Mouse (Mus musculus): Measurements from ENCODE around the gene Thra. TPM values are rescaled to one million over a fixed set of nuclear protein-coding genes. Genes with fewer than 3 reads are reported as not detected.

Thra gene
- polyA plus RNA-seq (2012; rRNA removed): 11.4 and 13.3 TPM in 2 replicates

DNA sequence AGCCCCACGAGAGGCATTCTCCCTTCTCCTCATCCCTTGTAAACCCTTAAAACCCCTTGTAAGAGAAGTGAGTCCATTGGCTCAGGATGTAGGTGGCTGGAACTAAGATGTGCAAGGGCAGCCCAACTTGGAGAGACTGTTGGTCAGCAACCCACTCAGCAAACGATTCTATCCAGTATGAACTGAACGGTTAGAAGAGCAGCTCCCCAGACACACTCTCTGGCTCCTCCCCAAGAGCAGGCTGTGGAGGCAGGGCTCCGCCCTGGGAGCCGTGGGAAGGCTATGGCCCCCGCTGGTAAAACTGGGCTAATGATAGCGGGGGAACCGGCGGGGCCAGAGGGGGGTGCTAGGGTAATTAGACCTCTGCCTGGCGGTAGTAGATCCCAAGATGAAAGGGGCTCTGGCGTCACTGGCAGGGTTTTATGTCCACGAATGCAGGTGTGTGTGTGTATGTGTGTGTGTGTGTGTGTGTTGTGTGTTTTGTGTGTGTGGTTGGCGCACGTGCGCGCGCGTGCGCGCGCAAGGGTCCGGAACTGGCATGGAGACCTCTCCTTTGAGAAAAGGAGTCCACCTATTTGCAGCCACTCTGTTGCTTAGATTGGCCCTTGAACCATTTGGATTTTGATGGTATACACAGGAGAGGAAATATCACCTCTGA is at the start of gene Thra:
Gene Thra, plus strand, starts transcription at position 246 of the 658 bp plus-strand sequence.

DNA sequence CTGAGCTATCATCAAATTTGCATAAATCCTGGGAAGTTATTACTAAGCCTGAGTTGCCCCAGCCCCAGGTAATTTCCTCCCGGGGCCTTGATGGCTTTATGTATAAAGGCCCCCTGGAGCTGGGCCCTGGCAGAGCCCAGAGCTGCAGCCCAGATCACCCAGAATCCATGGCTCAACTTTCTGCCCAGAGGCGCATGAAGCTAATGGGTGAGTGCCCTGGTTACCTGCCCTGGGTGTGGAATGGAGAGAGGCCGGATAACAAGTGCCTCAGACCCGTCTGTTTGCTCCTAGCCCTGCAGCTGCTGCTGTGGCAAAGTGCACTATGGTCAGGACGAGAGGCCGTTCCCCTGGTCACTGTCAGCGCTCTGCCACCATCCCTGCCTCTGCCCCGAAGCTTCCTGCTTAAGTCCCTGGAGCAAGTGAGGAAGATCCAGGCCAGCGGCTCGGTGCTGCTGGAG is 39.2 kb upstream of the Thra start, which contains the start of gene Csf3:
Gene Csf3, plus strand, starts transcription at position 51 of the 458 bp plus-strand sequence.

GRCm38 (mm10) chr11:98729119-98729588 is 11.3 kb upstream of the Thra start, which contains the start of gene Med24:
Gene Med24, minus strand, starts transcription at chr11:98729435.

GRCm38 (mm10) chr11:98774582-98775347 is 34.3 kb downstream of the Thra start, which contains the start of gene Nr1d1:
Gene Nr1d1, minus strand, starts transcription at chr11:98775333.

GRCm38 (mm10) chr11:98795015-98795713 is 54.7 kb downstream of the Thra start, which contains the start of gene Msl1:
Gene Msl1, plus strand, starts transcription at chr11:98795516.

GRCm38 (mm10) chr11:98804605-98805004 is 64.2 kb downstream of the Thra start, which contains the start of gene Casc3:
Gene Casc3, plus strand, starts transcription at chr11:98804905.

Other genes with a start within 250 kb of the Thra start
- 1.1 TPM in 2 replicates for gene Ikzf3, start 194.6 kb upstream of the Thra start, polyA plus RNA-seq (2012; rRNA removed)
- gene Zpbp2, start 189.5 kb upstream of the Thra start, polyA plus RNA-seq (2012; rRNA removed): 0.30 and 0.43 TPM in 2 replicates
- gene Ormdl3, start 153.3 kb upstream of the Thra start, polyA plus RNA-seq (2012; rRNA removed): 27.8 and 29.1 TPM in 2 replicates
- not detected in 2 replicates for gene Lrrc3c, start 142.3 kb upstream of the Thra start, polyA plus RNA-seq (2012; rRNA removed)
- gene Gm12355, start 115.0 kb upstream of the Thra start, polyA plus RNA-seq (2012; rRNA removed): 0.07 and 0.10 TPM in 2 replicates
- not detected in 2 replicates for gene Gsdma3, start 114.3 kb upstream of the Thra start, polyA plus RNA-seq (2012; rRNA removed)
- gene Gsdma2, start 93.9 kb upstream of the Thra start, polyA plus RNA-seq (2012; rRNA removed): not detected in 2 replicates
- not detected in 2 replicates for gene Gsdma, start 76.3 kb upstream of the Thra start, polyA plus RNA-seq (2012; rRNA removed)
- 62.1 and 63.2 TPM in 2 replicates for gene Psmd3, start 58.1 kb upstream of the Thra start, polyA plus RNA-seq (2012; rRNA removed)
- gene Csf3, start 39.4 kb upstream of the Thra start, polyA plus RNA-seq (2012; rRNA removed): not detected in 2 replicates
- gene Med24, start 11.2 kb upstream of the Thra start, polyA plus RNA-seq (2012; rRNA removed): 17.2 and 18.6 TPM in 2 replicates
- 0.97 and 1.4 TPM in 2 replicates for gene Nr1d1, start 34.7 kb downstream of the Thra start, polyA plus RNA-seq (2012; rRNA removed)
- gene Msl1, start 54.9 kb downstream of the Thra start, polyA plus RNA-seq (2012; rRNA removed): 16.2 and 18.9 TPM in 2 replicates
- 9.3 and 11.4 TPM in 2 replicates for gene Casc3, start 64.3 kb downstream of the Thra start, polyA plus RNA-seq (2012; rRNA removed)
- 0.62 and 0.85 TPM in 2 replicates for gene Rapgefl1, start 96.1 kb downstream of the Thra start, polyA plus RNA-seq (2012; rRNA removed)
- gene Wipf2, start 123.0 kb downstream of the Thra start, polyA plus RNA-seq (2012; rRNA removed): 1.7 and 2.3 TPM in 2 replicates
- 13.2 and 13.4 TPM in 2 replicates for gene Cdc6, start 167.2 kb downstream of the Thra start, polyA plus RNA-seq (2012; rRNA removed)
- 3.5 and 4.5 TPM in 2 replicates for gene Rara, start 187.2 kb downstream of the Thra start, polyA plus RNA-seq (2012; rRNA removed)
- gene Gjd3, start 242.4 kb downstream of the Thra start, polyA plus RNA-seq (2012; rRNA removed): 0.07 TPM in 1 of 2 replicates, not detected in the other